Mouse (Mus musculus) forebrain, embryonic 14.5 days (tissue): ENCODE data around the gene Otud7a. TPM values are rescaled to one million over a fixed set of nuclear protein-coding genes. Genes with fewer than 3 reads are reported as not detected.

ENCODE experiments used
- ATAC-seq: fragments of 200-750 bp; cut with Nextera tagmentation; 2 replicates; pipeline ENCODE4 v1.8.0; 2017; ENCODE audit warnings: mild to moderate bottlenecking, moderate library complexity
- DNase-seq: peaks from one replicate; pipeline ENCODE4 v3.0.0-alpha.2; 2015; ENCODE audit warnings: low spot score
- H3K27ac ChIP-seq: fragments of 300-500 bp; sonication (generic); 2 replicates; pipeline ENCODE4 v1.5.1; 2014; ENCODE audit warnings: low read depth, mild to moderate bottlenecking, control low read depth, low read length, moderate library complexity
- H3K27me3 ChIP-seq: fragments of 300-500 bp; sonication (generic); replicated peaks from 2 replicates; pipeline ENCODE4 v1.6.1; 2014; ENCODE audit warnings: low read length, control low read depth, mixed read lengths; ENCODE audit not compliant: control insufficient read depth, insufficient read depth
- H3K36me3 ChIP-seq: fragments of 300-500 bp; sonication (generic); 2 replicates; pipeline ENCODE4 v1.6.1; 2014; ENCODE audit warnings: low read length, control low read depth; ENCODE audit not compliant: control insufficient read depth, insufficient read depth
- H3K4me1 ChIP-seq: fragments of 300-500 bp; sonication (generic); 2 replicates; pipeline ENCODE4 v1.6.1; 2014; ENCODE audit warnings: antibody characterized with exemption, low read length, control low read depth; ENCODE audit not compliant: control insufficient read depth, insufficient read depth
- H3K4me2 ChIP-seq: fragments of 300-500 bp; sonication (generic); 2 replicates; pipeline ENCODE4 v1.6.1; 2014; ENCODE audit warnings: mild to moderate bottlenecking, control low read depth, low read length
- H3K4me3 ChIP-seq: fragments of 300-500 bp; sonication (generic); 2 replicates; pipeline ENCODE4 v1.5.1; 2014; ENCODE audit warnings: low read depth, low read length, control low read depth
- H3K9ac ChIP-seq: fragments of 300-500 bp; sonication (generic); 2 replicates; pipeline ENCODE4 v1.6.1; 2014; ENCODE audit warnings: mild to moderate bottlenecking, low read length, control low read depth, moderate library complexity
- H3K9me3 ChIP-seq: fragments of 300-500 bp; sonication (generic); replicated peaks from 2 replicates; pipeline ENCODE4 v1.6.1; 2016; ENCODE audit warnings: low read length, control low read depth, mixed read lengths; ENCODE audit not compliant: control insufficient read depth
- WGBS: fragments of 180-500 bp; shearing (Covaris S2); extraction: QIAGEN DNeasy Blood & Tissue Kit; methylation state at CpG from one replicate; pipeline ENCODE4 v1.1.7; 2014; 5-methylcytosine and 5-hydroxymethylcytosine counted together
- polyA plus RNA-seq: library from polyadenylated mRNA; unstranded; fragments of >200 nt; fragmentation: Nextera tagmentation; extraction: Ambion mirVana; gene quantifications from 2 replicates; pipeline ENCODE4 v1.2.1, GENCODE M21; 2014

Gene Otud7a
- polyA plus RNA-seq, 1 experiment from 2014 or later: 2.6 TPM

DNA sequence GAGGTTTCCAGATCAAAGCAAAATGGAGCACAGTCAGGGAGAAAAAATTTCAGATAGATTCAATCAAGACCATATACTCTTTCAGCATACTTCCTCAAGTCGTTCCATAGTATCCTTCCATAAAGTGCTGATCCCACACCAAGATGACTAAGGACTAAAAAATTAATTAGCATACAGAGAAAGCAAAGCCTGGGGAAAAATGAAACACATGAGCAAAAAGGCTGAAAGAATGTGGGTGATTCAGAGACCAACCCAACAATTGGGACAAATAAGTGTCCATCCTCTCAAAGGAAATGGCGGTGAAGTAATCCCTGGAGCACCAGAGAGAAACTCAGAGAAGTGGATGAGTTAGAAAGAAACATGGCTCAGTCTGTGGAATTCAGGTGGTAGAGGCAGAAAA lies 38.5 kb downstream of the Otud7a start:
- H3K9ac ChIP-seq: no peak overlapping the region
- no peak overlapping the region for H3K4me2 ChIP-seq
- DNase-seq (no peak), ATAC-seq (no peak)
- no peaks in the 10 kb centered on the region for H3K27me3 ChIP-seq
- no peaks in the 10 kb centered on the region for H3K9me3 ChIP-seq
- H3K27ac ChIP-seq: no peak overlapping the region
- H3K36me3 ChIP-seq: no peaks in the 10 kb centered on the region
- H3K4me1 ChIP-seq: no peaks in the 10 kb centered on the region
- WGBS: 91% methylated on average over 2 of the region's 2 CpGs
- no peak overlapping the region for H3K4me3 ChIP-seq

DNA sequence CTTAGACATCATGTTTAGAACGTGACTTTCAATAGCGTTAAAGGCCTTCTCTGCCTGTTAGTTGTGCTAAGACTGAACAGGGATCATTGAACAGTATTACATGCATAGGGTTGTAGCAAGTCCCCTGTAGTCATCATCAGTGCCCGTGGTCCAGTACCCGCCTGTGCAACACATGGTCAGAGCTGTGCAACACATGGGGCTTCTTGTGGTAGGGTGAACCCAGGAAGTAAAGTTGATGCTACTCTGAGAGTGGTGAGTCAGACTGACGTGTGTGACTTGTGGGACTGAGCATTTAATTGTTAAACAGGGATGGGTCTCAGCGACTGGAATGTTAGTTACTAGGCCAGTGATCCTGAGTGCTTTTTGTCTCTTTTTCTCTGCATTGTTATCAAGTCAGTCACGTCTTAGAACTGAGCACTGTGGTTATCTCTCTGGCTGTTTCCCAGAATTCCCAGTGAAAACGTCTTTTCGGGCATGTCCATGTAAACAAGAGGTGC lies 52.5 kb downstream of the Otud7a start:
- WGBS: 84% methylated on average over 9 of the region's 9 CpGs
- H3K4me1 ChIP-seq: no peaks in the 10 kb centered on the region

DNA sequence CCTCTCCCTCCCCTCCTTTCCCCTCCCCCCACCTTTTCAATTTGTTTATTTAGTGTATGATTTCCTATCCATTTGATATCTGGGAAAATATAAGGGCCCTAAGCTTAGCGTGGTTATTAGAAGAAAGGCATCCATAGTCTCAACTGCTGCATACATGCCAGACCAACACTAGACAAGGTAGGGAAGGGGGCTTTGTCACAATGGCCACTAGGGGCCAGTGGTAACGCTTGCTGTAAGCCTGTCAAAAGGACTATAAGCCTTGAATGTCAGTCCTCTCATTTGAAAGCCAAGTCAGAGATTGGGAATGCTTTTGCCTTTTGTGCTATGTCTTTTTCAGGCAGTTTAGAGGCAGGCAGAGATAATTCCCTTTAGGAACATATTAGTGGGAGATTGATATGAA lies 59.7 kb downstream of the Otud7a start:
- no peak overlapping the region for H3K4me2 ChIP-seq
- no peaks in the 10 kb centered on the region for H3K36me3 ChIP-seq
- no peak overlapping the region for H3K27ac ChIP-seq
- DNase-seq (peak; percentile 49), ATAC-seq (peak; percentile 76; the same call in 1 of the 2 replicates)
- no peak overlapping the region for H3K4me3 ChIP-seq
- H3K9ac ChIP-seq: no peak overlapping the region
- H3K4me1 ChIP-seq: no peaks in the 10 kb centered on the region
- no peaks in the 10 kb centered on the region for H3K9me3 ChIP-seq
- no peaks in the 10 kb centered on the region for H3K27me3 ChIP-seq
- WGBS: 21% methylated on average over 2 of the region's 2 CpGs

More for the DNA sequence above, 52.5 kb downstream of the Otud7a start:
- Histone ChIP-seq H3K27me3 (no peaks in the 10 kb centered on the region), H3K4me3 (no peak overlapping the region), H3K36me3 (no peaks in the 10 kb centered on the region), H3K27ac (no peak overlapping the region), H3K9ac (no peak overlapping the region), H3K4me2 (no peak overlapping the region), H3K9me3 (no peaks in the 10 kb centered on the region)
- DNase-seq (no peak), ATAC-seq (no peak)

DNA sequence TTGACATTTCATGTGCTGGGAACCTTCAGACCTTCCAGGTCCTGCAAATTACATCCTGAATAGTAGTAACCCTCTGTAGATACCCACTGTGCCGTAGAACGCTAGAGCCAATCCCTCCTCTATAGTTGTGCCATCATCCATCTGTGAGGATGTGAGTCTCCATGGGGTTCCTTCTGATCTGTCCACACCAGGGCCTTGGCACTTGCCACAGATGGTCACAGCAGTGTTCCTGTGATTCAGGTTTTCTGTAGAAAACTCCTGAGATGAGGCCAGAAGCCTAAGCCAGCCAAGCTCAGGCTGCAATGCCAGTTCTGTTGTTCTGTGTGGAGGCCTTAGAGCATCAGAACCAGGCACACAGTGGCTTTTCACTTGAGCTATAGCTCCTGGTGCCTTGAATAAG lies 63.5 kb downstream of the Otud7a start:
- 95% methylated on average over 2 of the region's 2 CpGs for WGBS
- no peak overlapping the region for H3K9ac ChIP-seq
- H3K4me1 ChIP-seq: no peaks in the 10 kb centered on the region
- DNase-seq (no peak), ATAC-seq (no peak)
- H3K4me3 ChIP-seq: no peak overlapping the region
- no peaks in the 10 kb centered on the region for H3K36me3 ChIP-seq
- H3K27me3 ChIP-seq: no peaks in the 10 kb centered on the region
- H3K27ac ChIP-seq: no peak overlapping the region
- no peaks in the 10 kb centered on the region for H3K9me3 ChIP-seq
- H3K4me2 ChIP-seq: no peak overlapping the region

DNA sequence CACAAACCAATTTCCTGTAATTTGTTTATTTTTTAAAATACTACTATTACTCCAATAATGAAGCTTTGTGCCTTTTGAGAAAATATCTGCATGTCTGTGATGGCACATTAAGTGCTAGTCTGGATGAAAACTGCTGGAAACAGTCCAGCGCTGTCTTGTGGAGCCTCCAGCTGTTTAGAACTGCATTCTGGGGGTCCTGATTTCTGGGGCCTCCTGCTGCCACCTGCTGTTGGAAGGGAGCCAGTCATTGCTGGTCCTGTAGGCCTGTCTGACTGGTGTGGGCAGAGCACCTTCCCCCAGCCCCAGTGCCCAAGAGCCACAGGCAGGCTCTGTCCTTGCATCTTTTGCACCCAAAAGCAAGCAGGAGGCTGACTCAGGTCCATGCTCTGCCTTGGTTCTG lies 65.3 kb downstream of the Otud7a start:
- Histone ChIP-seq H3K9me3 (no peaks in the 10 kb centered on the region), H3K4me2 (no peak overlapping the region), H3K27ac (no peak overlapping the region), H3K4me3 (no peak overlapping the region), H3K9ac (no peak overlapping the region), H3K4me1 (no peaks in the 10 kb centered on the region), H3K36me3 (no peaks in the 10 kb centered on the region), H3K27me3 (no peaks in the 10 kb centered on the region)
- ATAC-seq: peak; percentile 77
- peak; percentile 74 for DNase-seq
- 44% methylated on average over 1 of the region's 1 CpGs for WGBS

DNA sequence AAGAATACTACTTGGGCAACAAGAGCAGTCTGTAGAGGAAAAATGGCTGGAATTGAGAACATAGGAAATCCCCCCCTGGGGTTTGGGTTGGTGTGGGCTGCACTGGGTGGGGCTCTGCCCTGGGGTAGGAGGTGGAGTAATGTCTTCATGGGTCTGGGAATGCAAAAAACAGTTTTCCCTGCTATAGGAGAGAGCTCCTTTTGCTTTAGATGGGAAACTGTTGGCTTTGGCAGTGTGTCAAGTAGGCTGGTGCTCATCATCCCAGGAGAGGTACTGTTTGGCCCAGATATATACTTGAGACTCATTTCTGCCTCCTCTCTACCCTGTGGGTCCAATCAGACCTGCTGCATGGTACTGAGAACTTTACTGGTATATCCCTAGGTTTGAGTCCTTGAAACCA lies 66.9 kb downstream of the Otud7a start:
- H3K4me3 ChIP-seq: no peak overlapping the region
- no peak for DNase-seq
- H3K36me3 ChIP-seq: no peaks in the 10 kb centered on the region
- H3K9ac ChIP-seq: no peak overlapping the region
- no peaks in the 10 kb centered on the region for H3K27me3 ChIP-seq
- no peak for ATAC-seq
- H3K27ac ChIP-seq: no peak overlapping the region
- no peaks in the 10 kb centered on the region for H3K9me3 ChIP-seq
- no peaks in the 10 kb centered on the region for H3K4me1 ChIP-seq
- H3K4me2 ChIP-seq: no peak overlapping the region

DNA sequence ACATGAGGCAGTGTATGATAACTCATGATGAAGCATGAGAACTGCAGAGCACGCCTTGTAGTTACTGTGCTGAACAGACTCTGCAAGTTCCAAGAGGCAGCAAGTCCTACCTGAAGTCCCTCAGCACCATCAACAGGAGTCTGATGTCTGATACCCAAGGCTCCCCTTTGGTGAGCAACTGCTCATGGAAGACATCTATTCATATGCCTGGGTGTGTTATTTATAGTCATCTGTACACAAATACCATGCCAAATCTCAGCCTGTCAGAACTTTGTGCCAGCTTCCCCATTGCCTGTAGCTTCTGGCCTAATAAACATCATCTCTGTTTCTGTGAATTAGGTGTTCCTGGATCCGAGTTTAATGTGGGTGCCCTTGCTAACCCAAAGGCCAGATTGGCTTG lies 68.0 kb downstream of the Otud7a start:
- Histone ChIP-seq H3K4me2 (no peak overlapping the region), H3K36me3 (no peaks in the 10 kb centered on the region), H3K4me1 (no peaks in the 10 kb centered on the region), H3K4me3 (no peak overlapping the region), H3K27me3 (no peaks in the 10 kb centered on the region), H3K27ac (no peak overlapping the region), H3K9me3 (no peaks in the 10 kb centered on the region), H3K9ac (no peak overlapping the region)
- DNase-seq: no peak
- ATAC-seq: no peak
- WGBS: 85% methylated on average over 2 of the region's 2 CpGs

DNA sequence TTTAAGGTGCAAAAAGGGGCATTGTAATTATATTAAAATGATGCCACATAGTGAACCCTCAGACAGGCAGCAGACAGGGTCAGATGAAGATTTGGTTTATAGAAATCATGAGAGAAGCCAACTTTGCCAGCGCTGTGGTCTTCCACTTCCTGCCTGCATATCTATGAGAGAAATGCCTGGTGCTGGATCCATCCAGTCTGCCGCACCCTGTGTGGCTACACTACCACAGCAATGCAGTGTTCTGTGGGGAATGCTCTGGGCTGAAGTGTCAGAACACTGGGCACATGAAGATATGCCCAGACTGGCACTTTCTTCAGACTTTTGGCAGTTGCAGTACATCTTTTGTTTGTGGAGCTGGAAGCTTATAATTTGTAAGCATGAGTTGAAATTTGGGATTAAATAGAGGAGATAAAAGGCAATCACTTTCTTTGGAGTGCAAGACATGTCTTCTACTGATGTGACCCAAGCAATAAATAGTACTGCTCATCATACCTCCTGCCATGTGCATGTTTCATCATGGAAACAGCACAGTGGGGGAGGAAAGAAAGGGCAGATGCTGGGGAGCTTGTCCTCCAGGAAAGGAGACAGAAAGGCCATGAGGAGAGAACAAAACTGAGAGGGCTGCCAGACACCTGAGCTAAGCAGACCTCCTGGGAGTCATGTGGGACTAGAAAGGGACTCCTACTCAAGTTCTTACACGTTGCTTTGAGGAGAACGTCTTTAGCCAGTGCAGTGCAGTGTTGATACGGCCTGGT lies 71.8 kb downstream of the Otud7a start:
- no peak overlapping the region for H3K9ac ChIP-seq
- H3K9me3 ChIP-seq: no peaks in the 10 kb centered on the region
- no peak for ATAC-seq
- no peaks in the 10 kb centered on the region for H3K36me3 ChIP-seq
- H3K4me2 ChIP-seq: no peak overlapping the region
- no peaks in the 10 kb centered on the region for H3K4me1 ChIP-seq
- WGBS: 95% methylated on average over 5 of the region's 5 CpGs
- no peak overlapping the region for H3K4me3 ChIP-seq
- no peaks in the 10 kb centered on the region for H3K27me3 ChIP-seq
- H3K27ac ChIP-seq: no peak overlapping the region
- no peak for DNase-seq

DNA sequence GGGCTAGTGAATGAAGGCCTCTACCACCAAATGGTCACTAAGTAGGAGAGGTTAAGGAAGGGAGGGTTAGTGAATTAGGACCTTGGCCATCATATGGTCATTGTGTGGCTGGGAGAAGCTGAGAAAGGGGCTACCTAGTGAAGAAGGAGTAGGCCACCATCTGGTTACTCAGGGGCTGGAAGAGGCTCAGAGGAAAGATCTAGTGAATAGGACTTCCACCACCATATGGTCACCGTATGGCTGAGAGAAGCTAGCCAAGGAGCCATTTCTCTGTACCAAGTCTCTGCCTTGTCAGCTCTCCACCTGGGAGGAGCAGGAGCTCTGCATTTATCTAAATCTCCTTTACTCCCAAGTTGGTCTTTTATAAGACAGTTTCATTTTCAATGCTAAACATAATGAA lies 75.7 kb downstream of the Otud7a start:
- DNase-seq: no peak

More for the DNA sequence above, 75.7 kb downstream of the Otud7a start:
- no peak overlapping the region for H3K27ac ChIP-seq
- H3K4me3 ChIP-seq: no peak overlapping the region
- ATAC-seq: no peak
- H3K9ac ChIP-seq: no peak overlapping the region
- H3K27me3 ChIP-seq: no peaks in the 10 kb centered on the region
- 82% methylated on average over 1 of the region's 1 CpGs for WGBS
- no peak overlapping the region for H3K4me2 ChIP-seq
- no peaks in the 10 kb centered on the region for H3K36me3 ChIP-seq
- no peaks in the 10 kb centered on the region for H3K9me3 ChIP-seq
- H3K4me1 ChIP-seq: no peaks in the 10 kb centered on the region
